Mouse (Mus musculus) hematopoietic stem cell, adult 5-6 weeks (primary cell): ENCODE results near the gene Zcchc2. TPM values are rescaled to one million over a fixed set of nuclear protein-coding genes. Genes with fewer than 3 reads are reported as not detected.

ENCODE experiments used
- ATAC-seq, 2 experiments: fragments of 125-278 bp in 1 of 2; replicated peaks in 1 of 2; 2 replicates each; pipeline ENCODE4 v1.8.0; 2016 to 2017; ENCODE audit warnings: inconsistent platforms in 2 of 2, mild to moderate bottlenecking in 2 of 2, moderate number of reproducible peaks in 2 of 2, low read depth in 1 of 2, moderate TSS enrichment in 1 of 2; ENCODE audit not compliant: low FRiP score in 2 of 2, poor library complexity in 2 of 2, severe bottlenecking in 2 of 2, insufficient read depth in 1 of 2, low TSS enrichment in 1 of 2
- total RNA-seq: library from RNA; stranded (forward); fragments of 172-1452, 232-1000 nt; gene quantifications from 2 replicates; pipeline ENCODE4 v1.2.3, GENCODE M21; 2017

Gene Zcchc2
- total RNA-seq, 1 experiment from 2014 or later = 28.2 TPM

DNA sequence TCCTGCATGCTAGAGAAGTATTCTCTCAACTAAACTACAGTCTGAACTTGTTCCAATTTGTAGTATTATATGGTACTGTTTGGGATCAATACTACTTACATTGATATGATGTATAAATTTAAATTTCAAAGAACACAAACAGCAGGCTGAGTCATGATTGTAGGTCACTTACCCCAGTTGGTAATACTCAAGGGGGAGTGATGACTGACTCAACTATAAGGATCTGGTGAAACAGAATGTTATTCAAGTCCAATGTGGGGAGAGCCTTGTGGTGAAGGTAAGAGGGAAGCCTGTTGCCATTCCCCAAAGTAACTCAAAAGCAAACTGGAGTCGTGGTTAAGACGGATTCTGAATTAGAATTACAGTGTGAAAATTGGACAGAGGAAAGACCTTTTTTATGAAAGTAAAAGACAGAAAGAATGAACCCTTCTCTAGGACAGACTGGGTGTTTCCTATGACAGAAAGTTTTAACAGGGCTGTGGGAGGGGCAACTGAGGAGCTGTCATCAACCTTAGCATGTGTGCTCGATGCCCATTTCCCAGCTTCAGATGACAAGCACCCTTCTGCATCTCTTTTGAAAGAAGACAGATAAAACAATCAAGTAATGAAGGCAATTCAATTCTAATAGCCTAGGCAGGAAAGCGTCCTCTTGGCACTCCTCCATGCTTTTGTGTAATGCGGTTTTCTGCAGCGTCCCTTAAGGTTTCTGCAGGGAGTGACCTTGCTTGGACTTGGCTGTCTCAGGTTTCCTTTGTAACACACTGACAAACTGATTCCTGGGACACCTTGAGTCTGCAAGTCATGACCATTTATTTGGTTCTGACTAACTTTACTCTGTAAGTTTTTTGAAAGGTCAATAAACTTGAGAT lies 7.5 kb upstream of the Zcchc2 start:
- peak in 1 of 2 experiments; percentile 19; a peak in 2 of 4 replicates for ATAC-seq

- ATAC-seq = no peak
Measured at GRCm38 (mm10) chr1:105984172-105984571, 6.0 kb upstream of the Zcchc2 start.

DNA sequence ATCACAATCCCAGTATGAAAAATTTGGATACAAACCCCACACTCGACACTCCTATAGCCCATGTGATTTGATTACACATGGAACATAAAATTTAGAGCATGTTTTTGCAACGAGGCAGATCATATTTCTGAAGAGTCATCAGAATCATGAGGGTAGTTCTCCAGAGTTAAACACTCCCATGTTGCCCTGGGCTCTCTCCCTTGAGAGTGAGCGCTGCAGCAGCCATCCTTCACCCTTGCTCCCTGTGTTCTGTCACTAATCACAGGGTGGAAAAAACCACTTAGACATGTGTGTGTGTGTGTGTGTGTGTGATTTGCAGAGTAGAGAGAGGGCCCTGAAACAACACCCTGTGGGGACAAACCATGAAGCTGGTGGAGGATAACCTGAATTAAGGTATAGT lies 2.0 kb upstream of the Zcchc2 start:
- no peak for ATAC-seq

- ATAC-seq = no peak
Measured at GRCm38 (mm10) chr1:105988903-105989639, 1.1 kb upstream of the Zcchc2 start.

- ATAC-seq = 0 out of 4 replicates have a peak, but pooled peaks of 1 of the 2 experiments have one; percentile 2
Measured at GRCm38 (mm10) chr1:105989640-105989984, 594 bp upstream of the Zcchc2 start.

DNA sequence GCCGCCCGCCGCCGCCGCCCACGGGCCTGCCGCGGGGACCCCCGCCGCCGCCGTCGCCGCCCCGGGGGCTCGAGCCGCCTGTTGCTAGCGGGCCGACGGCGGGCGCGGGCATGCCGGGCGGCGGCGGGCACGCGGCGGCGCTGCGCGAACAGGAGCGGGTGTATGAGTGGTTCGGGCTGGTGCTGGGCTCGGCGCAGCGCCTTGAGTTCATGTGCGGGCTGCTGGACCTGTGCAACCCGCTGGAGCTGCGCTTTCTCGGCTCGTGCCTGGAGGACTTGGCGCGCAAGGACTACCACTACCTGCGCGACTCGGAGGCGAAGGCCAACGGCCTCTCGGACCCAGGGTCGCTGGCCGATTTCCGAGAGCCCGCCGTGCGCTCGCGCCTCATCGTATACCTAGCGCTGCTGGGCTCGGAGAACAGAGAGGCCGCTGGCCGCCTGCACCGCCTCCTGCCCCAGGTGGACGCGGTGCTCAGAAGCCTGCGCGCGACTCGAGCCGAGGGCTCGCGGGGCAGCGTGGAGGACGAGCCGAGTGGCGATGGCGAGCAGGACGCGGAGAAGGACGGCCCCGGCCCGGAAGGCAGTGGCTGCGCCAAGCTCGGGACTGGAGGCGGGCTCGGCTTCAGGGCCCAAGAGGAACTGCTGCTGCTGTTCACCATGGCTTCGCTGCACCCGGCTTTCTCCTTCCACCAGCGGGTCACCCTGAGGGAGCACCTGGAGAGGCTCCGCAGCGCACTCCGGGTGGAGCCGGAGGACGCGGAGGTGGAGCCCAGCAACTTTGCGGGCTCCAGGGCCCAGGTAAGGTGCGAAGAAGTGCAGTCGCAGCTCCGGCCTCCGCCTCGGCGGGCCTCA lies 930 bp downstream of the Zcchc2 start:
- ATAC-seq = peak in 1 of 2 experiments; percentile 31; a peak in 3 of 4 replicates

GRCm38 (mm10) chr1:105991931-105992837 lies 2.0 kb downstream of the Zcchc2 start:
- ATAC-seq = no peak

DNA sequence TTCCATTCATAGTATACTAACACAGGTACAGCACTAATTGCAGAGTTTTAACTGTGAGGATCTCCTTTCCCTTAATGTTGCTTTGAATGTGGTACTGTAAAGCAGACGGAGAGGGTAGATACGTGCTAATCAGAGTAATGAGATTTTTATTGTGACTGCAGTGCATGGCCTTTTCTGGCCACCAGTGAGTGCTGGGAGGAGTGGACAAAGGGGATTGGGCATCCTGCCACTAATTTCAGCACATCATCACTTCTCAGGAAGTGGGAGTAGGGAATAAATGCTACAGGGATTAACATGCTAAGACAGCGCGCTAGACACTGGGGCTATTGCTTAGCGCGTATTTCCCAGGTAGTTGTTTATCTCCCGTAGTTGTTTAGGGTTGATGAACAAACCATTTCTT lies 3.0 kb downstream of the Zcchc2 start:
- no peak for ATAC-seq

DNA sequence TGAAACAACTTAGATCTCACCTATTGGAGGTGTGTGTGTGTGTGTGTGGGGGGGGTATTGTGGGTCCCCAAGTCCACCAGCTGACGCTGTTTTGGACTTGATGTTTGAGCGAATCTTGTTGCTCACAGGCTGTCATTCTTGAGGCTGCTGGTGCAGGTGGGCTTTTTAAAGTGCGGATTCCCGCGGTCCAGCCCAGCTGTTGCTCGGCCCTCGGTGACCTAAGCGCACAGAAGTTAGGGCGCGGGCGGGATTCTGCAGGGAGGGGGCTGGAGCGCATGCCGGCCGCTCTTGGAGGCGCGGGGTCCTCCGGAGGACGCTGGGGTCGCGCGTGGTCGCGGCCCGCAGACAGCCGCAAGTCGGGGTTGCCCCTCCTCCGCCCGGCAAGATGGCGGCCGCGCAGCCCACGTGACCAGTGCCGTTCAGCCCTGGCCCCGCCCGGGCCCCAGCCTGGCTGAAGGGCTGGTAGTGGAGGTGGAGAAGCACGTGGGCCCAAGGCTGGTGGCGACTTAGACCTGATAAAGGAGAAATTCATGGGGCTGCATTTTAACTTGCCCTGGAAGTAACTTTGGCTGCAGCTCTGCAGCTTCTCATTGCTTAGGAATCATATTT lies 3.5 kb downstream of the Zcchc2 start:
- peak; percentile 46 to 50 for ATAC-seq

- ATAC-seq = no peak
Measured at GRCm38 (mm10) chr1:105995966-105996365, 5.8 kb downstream of the Zcchc2 start.

DNA sequence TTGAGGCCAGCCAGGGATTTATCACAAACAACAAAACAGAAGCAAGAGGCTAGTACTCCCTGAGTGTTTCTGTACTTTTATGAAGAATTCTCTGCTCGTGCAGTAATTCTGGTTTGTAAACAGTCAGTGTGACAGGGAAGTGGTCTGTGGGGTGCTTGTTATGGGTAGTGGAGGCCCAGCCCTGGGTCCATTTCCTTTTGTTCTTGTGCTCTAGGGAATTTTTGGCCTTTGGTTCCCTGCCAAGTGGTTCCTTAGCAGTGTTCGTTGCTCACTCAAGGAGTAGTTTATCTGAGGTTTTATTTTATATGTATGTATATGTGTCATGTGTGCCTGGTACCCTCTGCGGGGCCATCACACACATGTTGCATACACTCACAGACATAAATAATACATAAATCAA lies 7.1 kb downstream of the Zcchc2 start:
- ATAC-seq = peak in 1 of 2 experiments; percentile 5; a peak in 1 of 4 replicates

DNA sequence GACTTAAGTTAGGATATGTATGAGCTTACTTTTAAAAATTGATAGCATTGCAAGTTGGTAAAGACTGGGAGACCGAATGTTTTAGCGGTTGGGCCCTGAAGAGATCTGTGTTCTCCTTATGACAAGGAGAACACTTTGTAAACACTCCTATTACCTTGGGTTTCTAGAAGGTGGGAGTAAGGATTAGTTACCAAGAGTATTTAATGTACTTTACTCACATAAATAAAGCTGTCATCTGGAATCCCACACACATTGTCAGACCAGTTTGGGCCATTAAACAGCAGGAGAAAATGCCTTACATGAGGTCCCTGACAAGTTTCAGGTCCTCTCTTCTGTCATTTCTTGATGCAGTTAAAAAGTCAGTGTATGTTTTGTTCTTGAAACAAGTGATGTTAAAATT lies 9.6 kb downstream of the Zcchc2 start:
- ATAC-seq = no peak

GRCm38 (mm10) chr1:106007581-106007980 lies 17.4 kb downstream of the Zcchc2 start:
- ATAC-seq = no peak

DNA sequence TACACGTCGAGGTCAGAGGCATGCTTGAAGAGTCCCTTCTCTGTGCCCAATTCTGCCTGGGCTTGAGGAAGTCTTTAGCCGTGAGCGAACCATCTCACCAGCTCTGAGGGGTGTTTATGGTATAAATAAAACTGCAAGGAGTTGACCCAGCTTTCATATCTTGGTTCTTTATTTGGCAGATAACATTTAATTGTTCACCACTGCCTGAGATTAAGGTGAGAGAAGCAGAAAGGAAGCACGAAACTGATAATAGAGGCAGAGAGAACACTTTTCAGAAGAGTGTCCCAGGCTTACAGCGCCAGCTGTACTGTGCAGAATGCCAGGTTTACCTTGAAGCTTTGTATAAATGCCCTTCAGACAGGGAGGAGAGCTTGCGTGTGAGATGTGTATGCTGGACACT lies 20.9 kb downstream of the Zcchc2 start:
- no peak for ATAC-seq

DNA sequence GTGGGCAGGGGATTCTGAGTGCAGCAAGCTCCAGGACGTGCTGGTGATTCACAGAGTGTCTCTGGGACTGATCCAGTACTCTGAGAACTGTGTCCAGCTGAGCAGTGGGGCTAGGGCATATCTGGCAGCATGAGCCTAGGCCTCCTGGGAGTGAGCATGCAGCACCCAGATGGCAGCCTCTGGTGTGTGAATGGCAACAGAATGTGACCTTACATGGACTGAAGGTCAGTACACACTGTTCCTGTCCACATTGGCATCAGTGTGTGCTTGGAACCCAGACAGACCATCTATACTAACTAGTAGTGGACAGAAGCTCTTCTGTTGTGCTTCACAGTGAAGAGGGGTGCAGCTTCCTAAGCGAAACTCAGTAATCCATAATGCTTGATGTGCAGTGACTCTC lies 23.6 kb downstream of the Zcchc2 start:
- ATAC-seq = no peak

GRCm38 (mm10) chr1:106016262-106016661 lies 26.1 kb downstream of the Zcchc2 start:
- no peak for ATAC-seq
